Mouse (Mus musculus) heart, adult 18-20 months (tissue): ENCODE results near the gene Frem1. TPM values are rescaled to one million over a fixed set of nuclear protein-coding genes. Genes with fewer than 3 reads are reported as not detected.

Experiments
- DNase-seq, 2 experiments: peaks; one replicate each; pipeline ENCODE4 v3.0.0; 2021 to 2022; ENCODE audit warnings: mixed read lengths in 1 of 2
- long read RNA-seq, 2 experiments: library from polyadenylated mRNA; stranded (forward); transcript quantifications; one replicate each; pipeline ENCODE4 v2.0.0; 2021
- total RNA-seq, 2 experiments: library from RNA; stranded (reverse); gene quantifications; 2 replicates each; pipeline ENCODE4 v1.2.3; 2021

The Frem1 gene
- under 1 TPM; 0.17 to 0.33 TPM for total RNA-seq
- long read RNA-seq, experiment 1, partial matches to known transcripts = 0 of 1 reads
- long read RNA-seq, experiment 1, other reads (novel, unspliced or antisense) = 1 of 1 reads
- long read RNA-seq, experiment 2 = 0 reads

DNA sequence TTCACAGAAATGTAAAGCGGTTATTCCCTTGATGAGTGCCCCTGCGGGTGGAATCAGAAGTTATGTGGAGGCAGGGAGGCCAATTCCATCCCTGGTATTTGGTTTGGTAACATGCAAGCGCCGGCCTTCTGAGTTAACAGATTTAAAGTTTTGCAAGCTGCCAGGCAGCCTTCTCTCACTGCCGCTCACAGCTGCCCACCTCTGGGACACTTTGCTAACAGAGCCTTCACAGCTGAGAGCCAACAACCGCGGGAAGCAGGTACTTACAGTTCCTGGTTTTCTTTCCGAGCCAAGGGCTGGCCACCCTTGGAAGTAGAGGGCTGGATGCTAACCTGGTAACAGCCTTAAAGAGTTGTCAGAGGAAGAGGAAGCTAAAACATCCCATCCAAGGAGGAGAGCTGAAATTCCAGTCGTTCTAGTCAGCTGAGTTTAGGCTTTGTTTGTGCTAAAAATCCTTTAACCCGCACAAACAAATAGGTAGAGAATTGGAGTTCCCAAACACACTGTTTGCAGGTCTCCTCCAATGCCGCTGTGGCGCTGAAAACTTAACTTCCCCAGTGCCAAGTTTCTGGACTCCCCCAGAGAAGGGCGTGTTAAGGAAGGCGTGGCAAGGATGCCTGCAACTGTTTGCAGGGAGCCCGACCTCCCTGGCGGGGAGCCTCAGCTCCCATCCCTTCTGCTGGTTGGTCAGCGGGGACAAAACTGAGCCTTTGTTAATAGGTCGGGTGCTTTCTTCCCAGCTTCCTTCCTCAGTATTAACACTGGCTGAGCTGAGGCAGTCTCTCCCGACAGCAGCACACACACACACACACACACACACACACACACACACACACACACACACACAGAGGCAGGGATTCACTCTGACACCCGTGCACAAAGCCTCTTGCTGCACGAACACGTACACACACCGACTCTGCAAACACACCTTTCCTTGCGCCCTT, at the start of gene Frem1:
Gene Frem1 (minus strand): TSS at position 706 of the 944 bp plus-strand sequence.
- peak; percentile 6 to 13 for DNase-seq

DNA sequence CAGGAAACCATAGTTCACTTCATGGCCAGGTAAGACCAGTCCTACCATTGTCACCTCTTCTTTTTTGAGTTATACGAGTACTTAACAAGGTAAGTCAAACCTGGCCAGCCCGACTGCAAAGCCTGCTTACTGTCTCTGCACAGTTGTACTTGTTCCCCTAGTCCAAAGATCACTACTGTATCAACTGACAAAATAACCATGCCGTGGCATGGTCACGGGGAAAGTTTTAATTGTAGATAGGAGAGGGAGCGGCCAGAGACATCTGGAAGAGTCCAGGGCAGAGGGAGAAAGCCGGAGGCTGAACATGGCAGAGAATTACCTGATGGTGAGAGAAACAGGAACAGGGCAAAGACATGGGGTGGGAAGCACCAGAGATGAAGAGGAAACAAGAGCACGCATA, 46.9 kb upstream of the Frem1 start:
- no peak for DNase-seq

DNA sequence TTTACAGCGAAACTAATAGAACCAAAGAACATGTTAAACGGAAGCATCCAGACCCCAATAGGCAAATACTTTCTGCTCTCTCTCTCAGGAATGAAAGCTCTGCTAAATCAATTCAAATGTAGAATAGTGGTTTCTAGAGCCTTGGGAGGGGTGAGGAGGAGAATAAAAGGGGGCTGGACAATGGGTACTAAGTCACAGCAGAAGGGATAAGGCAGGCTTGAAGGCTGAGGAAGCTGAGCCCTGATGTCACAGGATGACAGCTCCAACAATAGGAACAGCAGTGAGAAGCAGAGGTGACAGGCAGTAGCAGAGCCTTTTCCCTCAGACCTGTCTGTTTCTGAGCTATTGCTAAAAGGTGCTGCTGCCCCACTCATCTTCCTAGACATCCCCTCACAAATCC, 41.8 kb upstream of the Frem1 start:
- DNase-seq = no peak

DNA sequence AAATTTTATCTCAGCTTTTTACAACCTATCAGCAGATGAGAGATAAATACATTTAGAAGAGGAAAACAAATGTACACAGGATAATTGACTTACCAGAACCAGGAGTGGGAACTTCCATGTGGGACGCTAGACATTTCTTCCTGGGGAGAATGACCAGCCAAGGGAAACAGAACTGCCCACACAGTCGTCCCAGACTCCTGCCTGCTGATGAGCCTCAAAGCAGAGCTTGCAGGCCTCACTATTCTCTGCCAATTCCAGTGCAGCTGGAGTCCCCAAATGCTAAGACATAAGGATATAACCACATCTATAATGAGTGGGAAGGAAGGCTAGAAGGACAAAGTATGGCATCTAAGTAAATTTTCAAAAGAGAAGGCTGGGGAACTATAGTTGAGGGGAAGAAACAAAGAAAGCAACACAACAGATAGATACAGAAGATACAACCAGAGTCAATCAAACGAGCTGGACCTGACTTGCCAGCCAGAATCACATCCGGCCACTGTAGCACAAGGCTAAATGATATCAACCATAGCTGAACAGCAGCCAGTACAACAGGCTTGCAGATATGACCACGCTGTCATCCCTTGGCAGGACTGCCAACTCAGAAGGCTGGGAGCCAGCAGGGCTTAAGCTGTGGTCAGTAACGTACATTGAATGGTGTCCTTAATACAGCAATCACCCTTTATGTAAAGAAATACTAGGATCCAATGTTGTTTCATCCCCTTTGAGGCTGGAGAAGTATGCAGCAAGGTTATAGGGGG, 38.7 kb upstream of the Frem1 start:
- DNase-seq = peak; percentile 78 to 83

DNA sequence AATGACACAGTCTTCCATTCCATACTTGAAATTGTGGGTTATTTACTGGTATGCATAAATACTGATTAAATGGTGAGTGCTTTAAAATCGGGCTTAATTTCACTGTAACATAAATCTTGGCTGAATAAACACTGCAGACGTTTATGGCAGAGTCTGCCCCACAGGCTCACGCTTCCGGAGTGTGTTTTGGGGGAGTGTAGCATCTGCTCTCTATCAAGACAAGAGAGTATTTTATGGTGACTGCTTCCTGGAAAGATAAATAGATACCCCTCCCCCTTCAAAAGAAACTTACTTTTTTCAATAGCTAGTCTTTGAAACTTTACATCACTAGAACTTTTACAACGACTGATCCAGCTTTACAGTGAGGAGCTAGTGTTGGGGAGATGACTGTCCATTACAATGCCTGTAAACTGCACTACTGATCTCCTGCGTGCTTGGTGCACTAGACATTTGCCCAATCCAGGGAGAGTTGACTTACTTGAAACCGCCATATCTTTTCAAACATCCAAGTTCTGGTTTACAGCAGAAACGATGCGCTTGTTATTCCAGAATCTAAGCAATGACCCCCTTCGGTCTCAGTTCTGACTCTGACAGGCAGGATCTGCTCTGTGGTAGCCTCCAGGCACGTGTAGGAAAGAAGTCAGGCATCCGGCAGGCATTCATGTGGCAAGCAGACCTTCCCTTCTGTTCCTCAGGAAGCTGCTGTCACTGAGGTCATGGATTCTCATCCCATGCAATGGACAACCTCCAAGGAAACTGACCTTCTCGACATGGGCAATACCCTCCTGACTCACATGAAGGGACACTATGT, 28.4 kb upstream of the Frem1 start:
- no peak for DNase-seq

DNA sequence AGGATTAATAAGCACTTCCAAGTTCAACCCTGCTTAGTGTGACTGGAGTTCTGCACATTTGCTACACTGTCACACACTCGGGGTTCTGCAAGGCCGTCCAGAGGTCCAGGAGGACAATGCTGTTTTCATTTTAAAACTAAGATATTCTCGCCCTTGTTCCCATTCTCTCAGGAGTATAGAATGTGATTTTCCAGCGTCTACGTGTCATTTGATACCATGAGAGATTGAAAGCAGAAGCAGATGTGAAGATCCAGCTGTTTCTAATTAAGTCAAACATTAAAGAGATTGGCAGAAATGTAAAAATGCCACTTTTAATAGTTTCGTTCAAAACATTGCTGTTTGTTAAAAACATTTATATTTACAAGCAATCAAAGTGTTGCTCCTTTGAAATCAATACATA, 12.1 kb upstream of the Frem1 start:
- DNase-seq = no peak

DNA sequence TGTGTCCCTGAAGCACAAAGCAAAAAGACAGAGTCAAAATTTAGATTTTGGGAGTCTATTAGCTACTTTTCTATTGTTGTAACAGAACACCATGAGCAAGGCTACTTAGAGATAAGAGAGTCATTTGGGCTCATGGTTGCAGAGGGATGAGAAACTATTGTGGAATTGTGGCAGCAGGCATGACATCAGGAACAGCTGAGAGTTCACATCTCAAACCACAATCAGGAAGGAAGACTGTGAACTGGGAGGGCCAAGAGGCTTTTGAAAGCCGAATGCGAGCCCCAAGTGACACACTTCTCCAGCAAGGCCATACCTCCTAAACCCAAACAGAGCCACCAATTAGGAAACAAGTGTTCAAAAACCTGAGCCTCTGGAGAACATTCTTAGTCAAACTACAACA, 9.4 kb upstream of the Frem1 start:
- DNase-seq = no peak

DNA sequence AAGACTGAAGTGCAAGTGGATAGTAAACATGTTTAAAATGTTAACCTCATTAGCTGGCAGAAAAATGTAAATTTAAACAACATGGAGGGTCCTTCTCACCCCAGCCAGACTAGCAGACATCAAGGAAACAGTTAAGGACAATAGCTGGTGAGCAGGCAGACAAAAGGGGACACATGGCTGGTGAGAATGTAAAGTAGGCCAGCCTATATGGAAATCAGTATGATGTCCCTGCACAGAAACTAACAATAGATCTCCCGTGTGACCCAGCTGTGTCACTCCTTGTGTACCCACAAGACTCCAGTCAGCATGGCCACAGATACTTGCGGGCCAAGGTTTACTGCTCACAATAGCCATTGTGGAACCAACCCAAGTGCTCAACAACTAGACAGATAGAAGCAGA, 6.5 kb upstream of the Frem1 start:
- no peak for DNase-seq

DNA sequence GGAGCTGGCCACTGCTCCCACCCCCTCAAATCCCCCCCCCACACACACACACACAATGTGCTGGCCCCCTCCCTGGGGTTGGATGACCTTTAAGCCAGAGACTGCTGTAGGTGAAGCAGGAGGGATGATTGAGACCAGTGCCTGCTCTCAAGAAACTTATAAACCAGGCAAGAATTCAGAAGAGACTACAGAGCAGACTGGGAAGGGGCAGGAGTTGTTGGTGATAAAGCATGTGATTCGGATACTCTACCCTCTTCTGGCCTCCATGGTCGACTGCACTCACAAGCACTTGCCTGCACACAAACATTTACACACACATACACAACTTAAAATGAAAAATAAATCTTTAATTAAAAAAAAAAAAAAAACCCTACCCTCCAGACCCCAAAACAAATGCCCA, 6.0 kb upstream of the Frem1 start:
- no peak for DNase-seq

DNA sequence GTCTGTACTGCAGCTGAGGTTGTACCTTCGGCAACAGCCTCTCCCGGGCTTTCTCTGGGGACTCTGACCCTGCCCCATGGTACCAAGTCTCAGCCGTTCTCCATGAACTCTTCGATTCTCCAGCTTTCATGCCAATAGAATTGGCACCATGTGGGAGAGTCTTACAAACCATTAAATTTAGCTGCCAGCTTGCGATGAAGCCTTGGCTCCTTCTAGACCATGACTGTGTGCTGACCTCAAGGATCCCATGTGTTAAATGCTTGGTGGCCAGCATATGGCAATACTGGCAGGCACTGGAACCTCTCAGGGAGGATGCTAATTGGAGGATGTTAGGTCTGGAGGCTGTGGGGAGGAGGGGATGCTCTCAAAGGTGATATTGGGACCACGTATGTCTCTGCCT, 4.4 kb upstream of the Frem1 start:
- no peak for DNase-seq

DNA sequence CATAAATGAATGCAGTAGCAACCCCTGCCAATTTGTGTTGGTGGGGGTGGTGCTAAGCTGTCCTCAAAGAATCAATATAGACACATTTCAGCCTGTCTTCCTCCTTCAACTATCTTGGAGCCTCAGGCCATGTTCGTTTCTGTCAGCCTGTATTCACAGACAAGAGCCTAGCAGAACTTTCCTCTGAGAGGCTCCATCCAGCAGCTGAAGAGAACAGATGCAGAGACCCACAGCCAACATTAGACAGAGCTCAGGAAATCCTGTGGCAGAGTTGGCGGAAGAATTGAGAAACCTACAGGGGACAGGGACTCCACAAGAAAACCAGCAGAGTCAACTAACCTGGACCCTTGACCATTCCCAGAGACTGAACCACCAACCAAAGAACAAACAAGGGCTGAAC, 3.3 kb upstream of the Frem1 start:
- DNase-seq = no peak

DNA sequence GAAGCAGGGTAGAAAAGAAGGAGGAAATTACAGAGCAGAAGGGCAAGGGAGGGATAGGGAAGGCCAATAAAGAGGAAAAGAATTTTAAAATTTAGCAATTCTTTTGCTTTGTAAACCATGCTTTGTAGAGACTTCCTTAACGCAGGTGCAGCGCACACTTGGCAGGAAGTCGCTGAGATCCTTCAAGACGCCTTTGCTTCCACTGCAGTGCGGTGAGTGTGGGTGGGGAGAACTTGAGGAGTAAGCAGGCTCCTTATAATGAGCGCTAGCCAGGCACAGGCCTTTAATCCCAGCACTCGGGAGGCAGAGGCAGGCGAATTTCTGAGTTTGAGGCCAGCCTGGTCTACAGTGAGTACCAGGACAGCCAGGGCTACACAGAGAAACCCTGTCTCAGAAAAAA, 1.1 kb upstream of the Frem1 start:
- no peak for DNase-seq

DNA sequence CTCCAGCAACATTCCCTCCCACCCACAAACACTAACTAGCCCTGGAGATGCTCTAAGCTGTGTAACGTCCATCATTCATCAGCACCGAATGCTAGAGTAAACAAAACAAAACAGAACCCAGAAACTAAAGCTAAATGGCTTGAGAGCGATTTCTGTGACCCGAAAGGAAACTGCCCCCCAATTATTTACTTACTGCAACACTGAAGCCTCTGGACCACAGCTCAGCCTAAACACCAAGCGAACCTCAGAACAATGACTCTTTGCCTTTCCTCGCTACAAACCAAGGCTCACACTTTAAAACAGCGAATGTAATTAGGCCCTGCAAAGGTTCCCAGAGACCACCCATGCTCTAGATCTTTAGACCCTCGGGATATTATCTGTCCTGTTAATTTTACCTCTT, 963 bp downstream of the Frem1 start:
- DNase-seq = no peak

DNA sequence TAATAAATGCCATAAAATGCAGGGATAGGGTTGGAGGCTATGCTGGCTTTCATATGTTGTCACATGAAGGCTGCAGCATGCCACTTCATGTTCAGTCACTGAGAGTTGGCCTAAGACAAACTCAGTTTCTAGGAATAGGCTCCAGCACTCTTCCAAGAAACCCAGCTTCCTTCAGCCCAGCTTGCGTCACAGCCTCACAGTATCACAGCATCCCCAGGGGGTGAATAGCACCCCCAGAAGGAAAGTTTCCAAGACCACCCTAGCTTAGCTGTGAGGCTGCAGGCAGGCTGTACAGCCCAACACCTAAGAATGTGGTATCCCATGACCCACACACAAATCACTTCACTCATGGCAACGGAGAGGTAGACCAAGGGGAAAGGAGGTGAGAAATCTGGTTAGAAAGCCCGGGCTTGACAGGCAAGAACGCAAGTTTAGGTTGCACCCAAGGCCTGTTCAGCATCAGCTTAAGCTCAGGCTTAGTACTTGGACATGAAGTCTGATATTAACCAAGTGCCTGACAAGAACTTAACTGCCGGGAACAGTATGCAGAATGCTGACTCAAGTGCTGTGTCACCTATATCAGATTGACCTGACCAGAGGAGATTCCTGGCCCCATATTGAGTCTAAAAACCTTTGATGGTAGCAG, 1.9 kb downstream of the Frem1 start:
- no peak for DNase-seq

DNA sequence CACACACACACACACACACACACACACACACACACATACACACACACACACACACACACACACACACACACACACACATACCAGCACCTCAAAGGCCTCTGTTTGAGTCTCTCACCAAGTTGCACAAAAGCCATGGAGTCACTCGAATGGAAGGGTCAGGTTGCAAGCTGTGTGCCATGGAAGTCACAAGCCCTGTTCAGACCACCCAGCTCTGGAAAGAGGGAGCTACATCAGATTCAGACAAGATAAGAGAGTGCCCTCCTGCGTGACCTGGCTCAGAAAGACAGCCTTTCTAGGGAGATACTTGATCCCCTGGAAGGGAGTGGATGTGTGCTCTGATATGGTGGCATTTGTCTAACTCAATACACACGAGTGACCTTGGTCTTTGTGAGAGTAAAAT, 2.9 kb downstream of the Frem1 start:
- DNase-seq = no peak

DNA sequence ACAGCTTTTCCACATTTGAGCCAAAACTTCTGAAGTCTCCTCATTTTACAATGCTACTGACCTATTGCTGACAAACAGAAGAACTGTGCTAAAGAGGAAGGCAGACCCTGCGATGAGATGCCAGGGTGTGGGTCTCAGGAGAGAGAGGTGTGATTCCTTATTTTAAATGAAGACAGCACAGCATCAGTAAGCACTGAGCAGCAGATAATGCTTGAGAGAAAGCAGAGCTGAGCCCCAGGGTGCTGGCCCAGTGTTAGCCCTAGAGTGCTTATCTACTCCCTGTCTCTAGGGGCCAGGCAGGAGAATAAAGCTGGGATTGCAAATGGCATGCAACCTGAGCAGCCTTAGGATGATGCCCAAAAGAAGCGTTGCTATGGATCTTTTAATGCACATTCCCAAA, 3.6 kb downstream of the Frem1 start:
- DNase-seq = no peak

DNA sequence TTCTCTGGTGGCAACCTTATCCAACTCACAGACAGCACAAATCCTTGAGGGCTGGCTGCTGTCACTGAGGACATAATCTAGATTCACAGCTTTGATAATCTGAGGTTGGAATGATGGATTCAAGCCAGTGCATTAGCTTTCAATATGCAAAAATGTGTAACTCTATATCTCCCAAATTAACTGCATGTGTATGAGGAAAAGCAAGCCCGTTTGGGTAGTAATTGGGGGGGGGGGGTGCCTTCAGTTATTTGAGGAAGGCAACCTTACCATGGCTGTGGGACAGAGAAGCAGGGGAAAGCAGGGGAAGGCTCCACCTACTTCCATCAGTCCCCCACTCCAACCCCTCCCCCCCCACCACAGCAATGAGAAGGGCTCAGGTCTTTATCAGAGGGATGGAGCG, 5.3 kb downstream of the Frem1 start:
- DNase-seq = no peak

DNA sequence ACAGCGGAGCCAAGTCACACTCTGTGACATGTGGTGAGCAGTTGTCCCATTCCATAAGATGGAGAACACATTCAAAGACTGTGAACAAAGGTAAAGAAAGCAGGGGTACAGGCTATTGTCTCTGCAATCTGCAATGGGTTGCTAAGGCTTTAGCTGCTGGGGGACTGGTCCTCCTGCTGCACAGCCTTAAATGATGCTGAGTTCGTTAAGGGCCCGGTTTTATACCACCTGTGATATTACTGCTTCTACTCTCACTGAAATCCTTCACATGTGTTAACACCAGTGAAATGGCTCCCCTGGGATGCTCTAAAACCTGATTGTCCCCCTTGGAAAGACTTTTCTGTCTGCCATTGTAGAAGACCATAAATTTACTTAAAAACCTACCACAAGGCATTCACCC, 6.1 kb downstream of the Frem1 start:
- no peak for DNase-seq

DNA sequence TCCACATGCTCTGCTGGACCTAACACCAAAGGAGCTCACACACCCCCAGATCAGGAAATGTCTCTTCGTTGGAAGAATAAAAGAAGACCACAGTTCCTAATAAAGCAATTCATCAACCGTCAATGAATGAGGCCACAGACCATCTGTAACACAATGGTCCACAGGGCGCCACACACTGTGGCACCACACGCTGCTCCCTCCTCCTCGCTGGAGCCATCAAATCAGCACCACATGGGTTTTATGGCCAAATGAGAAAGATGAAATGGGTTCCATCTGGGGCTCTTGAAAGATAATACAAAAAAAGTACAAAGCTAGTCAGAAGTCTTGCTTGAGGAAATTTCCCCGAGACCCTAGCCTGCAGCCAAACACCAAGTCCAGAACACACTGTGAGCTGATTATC, 6.9 kb downstream of the Frem1 start:
- DNase-seq = no peak

DNA sequence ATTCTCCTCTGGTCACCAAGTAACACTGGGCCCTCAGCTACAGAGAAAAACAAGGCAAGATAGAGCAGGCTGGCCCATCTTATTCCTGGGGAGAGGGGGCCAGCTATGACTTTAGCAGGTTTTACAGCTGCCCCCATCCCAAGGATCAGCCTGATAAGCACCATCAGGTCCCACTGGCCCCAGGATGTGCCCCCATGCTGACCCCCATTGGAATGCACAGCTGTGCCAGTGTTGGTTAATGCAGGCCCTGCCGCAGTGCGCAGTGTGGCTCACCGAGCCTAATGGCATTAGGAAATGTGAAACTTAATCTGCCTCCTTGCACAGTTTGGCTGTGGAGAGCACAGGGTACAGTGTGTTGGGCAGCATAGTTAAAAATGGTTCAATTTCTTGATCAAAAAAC, 11.4 kb downstream of the Frem1 start:
- DNase-seq = no peak

DNA sequence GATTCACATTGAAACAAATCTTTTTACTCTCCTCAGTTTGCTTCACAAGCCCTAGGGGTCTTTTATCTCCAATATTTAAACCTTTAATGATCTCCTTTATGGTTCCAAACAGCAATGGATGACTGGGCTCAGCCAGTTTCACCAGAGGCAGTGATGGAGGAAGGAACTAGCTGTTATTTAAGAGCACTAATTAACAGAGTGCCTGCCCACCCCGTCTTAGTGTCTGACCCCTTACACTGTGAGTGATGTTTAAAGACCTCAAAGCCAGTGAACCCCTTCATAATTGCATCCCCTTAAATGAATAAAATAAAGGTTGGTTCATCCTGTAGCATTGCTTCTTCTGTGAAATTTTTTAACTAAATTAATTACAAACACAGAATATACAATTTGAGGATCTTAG, 19.4 kb downstream of the Frem1 start:
- no peak for DNase-seq

DNA sequence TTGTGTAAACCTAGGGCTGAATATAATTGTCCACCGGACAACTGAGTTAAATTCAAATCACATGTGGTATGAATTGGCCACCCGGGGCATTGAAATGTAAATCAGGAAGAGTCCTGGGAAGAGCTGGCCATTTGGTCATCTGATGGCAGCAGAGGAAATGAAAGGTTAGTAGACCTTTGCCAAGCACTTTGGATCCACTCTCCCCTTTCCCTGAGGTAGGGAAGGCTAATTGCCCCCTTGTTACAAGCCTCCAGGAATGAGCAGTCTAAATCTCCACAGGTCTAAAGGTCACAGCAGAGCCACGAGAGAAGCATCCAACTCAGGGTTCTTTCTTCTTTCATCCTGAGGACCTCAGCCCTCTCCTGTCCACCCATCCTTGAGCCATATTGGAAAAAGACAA, 20.5 kb downstream of the Frem1 start:
- DNase-seq = no peak
